Mouse (Mus musculus): ENCODE data around the gene Cemip2. TPM values are rescaled to one million over a fixed set of nuclear protein-coding genes. Genes with fewer than 3 reads are reported as not detected.

Gene Cemip2
- polyA plus RNA-seq, 1 experiment from 2014 or later: 24.0 TPM

GRCm38 (mm10) chr19:21820126-21820525 lies 42.0 kb downstream of the Cemip2 start:
- Histone ChIP-seq H3K9me3 (no peaks in the 10 kb centered on the region), H3K4me1 (replicated peaks) (no peaks in the 10 kb centered on the region), H3K27ac (replicated peaks) (no peak overlapping the region), H3K4me3 (no peak overlapping the region), H3K9ac (no peak overlapping the region), H3K27me3 (no peaks in the 10 kb centered on the region), H3K36me3 (peaks cover 45% of the 10 kb centered on the region), H3K4me2 (no peak overlapping the region)
- 82% methylated on average over 4 of the region's 4 CpGs for WGBS
- no peak for ATAC-seq (ENCODE audit: low FRiP score, low read depth)

DNA sequence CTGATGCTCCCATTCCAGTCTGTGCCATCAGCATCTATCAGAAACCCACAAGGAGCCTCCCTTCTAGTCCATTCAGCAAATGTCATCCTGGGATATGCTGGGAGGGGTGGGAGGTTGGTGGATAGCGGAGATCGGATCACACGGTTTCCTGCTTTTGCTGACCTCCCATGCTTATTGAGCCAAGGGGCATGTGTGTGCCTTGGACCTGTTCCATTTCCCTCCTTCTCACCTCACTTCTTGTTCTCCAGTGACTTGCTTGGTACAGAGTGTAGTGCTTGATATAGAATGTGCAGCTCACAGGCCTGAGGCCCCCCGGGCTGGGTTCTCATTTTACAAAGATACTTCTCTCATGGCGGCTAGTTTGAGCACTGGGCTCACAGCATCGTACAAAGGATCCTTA lies 43.7 kb downstream of the Cemip2 start:
- Histone ChIP-seq H3K4me3 (no peak overlapping the region), H3K27ac (replicated peaks) (no peak overlapping the region), H3K4me2 (no peak overlapping the region), H3K27me3 (no peaks in the 10 kb centered on the region), H3K36me3 (peaks cover 32% of the 10 kb centered on the region), H3K9me3 (no peaks in the 10 kb centered on the region), H3K4me1 (replicated peaks) (no peaks in the 10 kb centered on the region), H3K9ac (no peak overlapping the region)
- no peak for ATAC-seq (ENCODE audit: low FRiP score, low read depth)
- 77% methylated on average over 6 of the region's 6 CpGs for WGBS

DNA sequence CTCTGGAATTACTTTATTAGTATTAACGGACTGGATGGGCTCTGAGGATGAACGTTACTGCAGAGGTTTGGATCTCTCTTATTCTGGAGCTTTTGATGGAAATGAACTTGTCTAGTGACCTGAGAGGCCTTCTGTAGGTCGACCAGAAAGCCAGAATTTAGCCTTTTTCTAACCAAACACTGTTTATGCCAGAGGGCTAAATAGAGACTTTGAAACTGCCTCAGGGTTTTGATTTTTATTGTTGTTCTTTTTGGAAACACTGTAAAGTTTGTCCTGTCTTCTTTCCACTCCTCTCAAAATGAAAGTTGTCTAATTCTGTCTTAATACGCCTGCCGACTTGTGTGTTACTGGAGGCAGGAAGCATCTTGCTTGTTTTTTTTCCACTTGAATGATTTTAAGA lies 46.0 kb downstream of the Cemip2 start:
- Histone ChIP-seq H3K36me3 (peaks cover 33% of the 10 kb centered on the region), H3K27ac (replicated peaks) (no peak overlapping the region), H3K4me3 (no peak overlapping the region), H3K9me3 (no peaks in the 10 kb centered on the region), H3K9ac (no peak overlapping the region), H3K27me3 (no peaks in the 10 kb centered on the region), H3K4me2 (no peak overlapping the region), H3K4me1 (replicated peaks) (no peaks in the 10 kb centered on the region)
- 92% methylated on average over 5 of the region's 5 CpGs for WGBS
- no peak for ATAC-seq (ENCODE audit: low FRiP score, low read depth)

GRCm38 (mm10) chr19:21825128-21825885 lies 47.2 kb downstream of the Cemip2 start:
- H3K27ac ChIP-seq (replicated peaks): no peak overlapping the region
- no peak for ATAC-seq (ENCODE audit: low FRiP score, low read depth)
- H3K4me2 ChIP-seq: no peak overlapping the region
- WGBS: 86% methylated on average over 4 of the region's 4 CpGs
- no peak overlapping the region for H3K9ac ChIP-seq
- H3K27me3 ChIP-seq: no peaks in the 10 kb centered on the region
- H3K36me3 ChIP-seq: peaks cover 38% of the 10 kb centered on the region
- H3K9me3 ChIP-seq: no peaks in the 10 kb centered on the region
- H3K4me3 ChIP-seq: no peak overlapping the region
- no peaks in the 10 kb centered on the region for H3K4me1 ChIP-seq (replicated peaks)

GRCm38 (mm10) chr19:21833416-21833992 lies 55.4 kb downstream of the Cemip2 start:
- 84% methylated on average over 12 of the region's 12 CpGs for WGBS
- Histone ChIP-seq H3K27me3 (no peaks in the 10 kb centered on the region), H3K4me2 (no peak overlapping the region), H3K4me3 (no peak overlapping the region), H3K36me3 (peaks cover 61% of the 10 kb centered on the region), H3K9ac (no peak overlapping the region), H3K27ac (replicated peaks) (no peak overlapping the region), H3K4me1 (replicated peaks) (no peaks in the 10 kb centered on the region), H3K9me3 (no peaks in the 10 kb centered on the region)
- no peak for ATAC-seq (ENCODE audit: low FRiP score, low read depth)

GRCm38 (mm10) chr19:21834952-21835351 lies 56.8 kb downstream of the Cemip2 start:
- peaks cover 54% of the 10 kb centered on the region for H3K36me3 ChIP-seq
- no peak overlapping the region for H3K9ac ChIP-seq
- 93% methylated on average over 7 of the region's 7 CpGs for WGBS
- H3K4me1 ChIP-seq (replicated peaks): no peaks in the 10 kb centered on the region
- H3K27ac ChIP-seq (replicated peaks): no peak overlapping the region
- no peak overlapping the region for H3K4me2 ChIP-seq
- ATAC-seq (ENCODE audit: low FRiP score, low read depth): no peak
- H3K9me3 ChIP-seq: no peaks in the 10 kb centered on the region
- H3K27me3 ChIP-seq: no peaks in the 10 kb centered on the region
- H3K4me3 ChIP-seq: no peak overlapping the region

DNA sequence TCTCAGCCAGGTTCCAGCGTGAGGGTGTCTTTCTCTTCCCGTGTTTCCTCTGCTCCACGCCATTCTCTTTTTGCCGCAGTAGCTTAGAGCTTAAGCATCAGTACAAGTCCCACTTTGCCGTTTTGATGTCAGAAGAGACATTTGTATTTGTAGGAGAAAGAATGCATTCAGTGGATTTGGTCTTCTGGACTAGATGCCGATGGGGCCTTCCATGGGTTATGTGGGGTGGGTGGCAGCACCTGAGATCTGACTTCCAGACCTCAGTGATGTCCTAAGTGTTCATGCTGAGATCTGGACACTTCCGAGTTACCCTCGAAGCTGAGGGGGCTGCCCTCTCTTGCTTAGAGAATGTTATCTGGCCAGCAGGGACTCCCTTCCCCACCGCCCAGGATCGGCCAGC lies 72.6 kb downstream of the Cemip2 start:
- Histone ChIP-seq H3K4me1 (replicated peaks) (no peaks in the 10 kb centered on the region), H3K27me3 (no peaks in the 10 kb centered on the region), H3K9me3 (no peaks in the 10 kb centered on the region), H3K27ac (replicated peaks) (no peak overlapping the region), H3K4me3 (no peak overlapping the region), H3K36me3 (peaks cover 63% of the 10 kb centered on the region), H3K4me2 (no peak overlapping the region), H3K9ac (no peak overlapping the region)
- WGBS: 87% methylated on average over 10 of the region's 10 CpGs
- no peak for ATAC-seq (ENCODE audit: low FRiP score, low read depth)

GRCm38 (mm10) chr19:21854526-21855228 lies 76.5 kb downstream of the Cemip2 start:
- Histone ChIP-seq H3K4me2 (no peak overlapping the region), H3K27me3 (no peaks in the 10 kb centered on the region), H3K9me3 (no peaks in the 10 kb centered on the region), H3K27ac (replicated peaks) (no peak overlapping the region), H3K36me3 (peaks cover 63% of the 10 kb centered on the region), H3K4me3 (no peak overlapping the region), H3K4me1 (replicated peaks) (no peaks in the 10 kb centered on the region), H3K9ac (no peak overlapping the region)
- no peak for ATAC-seq (ENCODE audit: low FRiP score, low read depth)
- 93% methylated on average over 5 of the region's 5 CpGs for WGBS

DNA sequence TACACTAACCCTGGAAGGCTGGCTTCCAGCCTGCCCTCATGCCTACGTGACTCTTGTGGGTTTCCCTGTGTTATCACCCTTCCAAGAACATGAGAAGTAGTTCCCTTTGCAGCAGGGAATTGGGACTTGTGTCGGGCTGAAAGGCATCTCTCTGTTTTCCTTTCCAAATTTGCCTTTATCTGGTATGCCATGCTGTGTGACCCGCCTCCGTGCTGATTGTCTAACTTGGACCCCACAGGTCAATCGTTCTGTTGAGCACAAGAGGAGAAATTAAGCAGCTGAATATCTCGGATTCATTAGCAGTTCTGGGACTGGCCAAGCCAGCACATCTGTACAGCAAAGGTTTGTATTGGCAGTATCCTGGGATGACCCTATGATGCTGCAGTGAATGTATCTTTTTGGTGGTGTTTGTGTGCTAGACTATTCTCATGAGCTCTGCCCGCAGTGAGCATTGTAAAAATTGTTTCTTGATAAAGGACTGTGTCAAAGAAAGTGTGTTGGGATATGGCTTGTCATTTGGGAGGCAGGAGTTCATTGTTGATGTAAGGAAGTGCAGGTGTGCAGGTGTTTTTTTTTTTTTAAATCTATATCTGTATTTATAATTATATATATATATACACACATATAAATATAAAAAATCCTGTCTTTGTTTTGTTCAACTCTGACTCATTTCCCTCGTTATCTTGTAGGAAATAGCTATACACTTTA lies 77.4 kb downstream of the Cemip2 start:
- Histone ChIP-seq H3K4me1 (replicated peaks) (no peaks in the 10 kb centered on the region), H3K27me3 (no peaks in the 10 kb centered on the region), H3K9me3 (no peaks in the 10 kb centered on the region), H3K27ac (replicated peaks) (no peak overlapping the region), H3K36me3 (peaks cover 63% of the 10 kb centered on the region), H3K9ac (no peak overlapping the region), H3K4me3 (no peak overlapping the region), H3K4me2 (no peak overlapping the region)
- WGBS: 88% methylated on average over 8 of the region's 8 CpGs
- ATAC-seq (ENCODE audit: low FRiP score, low read depth): no peak

GRCm38 (mm10) chr19:21858846-21859521 lies 80.8 kb downstream of the Cemip2 start:
- Histone ChIP-seq H3K4me3 (no peak overlapping the region), H3K36me3 (peaks cover 44% of the 10 kb centered on the region), H3K27me3 (no peaks in the 10 kb centered on the region), H3K9ac (no peak overlapping the region), H3K4me2 (no peak overlapping the region), H3K9me3 (no peaks in the 10 kb centered on the region), H3K4me1 (replicated peaks) (no peaks in the 10 kb centered on the region), H3K27ac (replicated peaks) (no peak overlapping the region)
- no peak for ATAC-seq (ENCODE audit: low FRiP score, low read depth)
- WGBS: 89% methylated on average over 12 of the region's 12 CpGs

GRCm38 (mm10) chr19:21860132-21860531 lies 82.0 kb downstream of the Cemip2 start:
- no peaks in the 10 kb centered on the region for H3K9me3 ChIP-seq
- H3K4me2 ChIP-seq: no peak overlapping the region
- no peak overlapping the region for H3K4me3 ChIP-seq
- ATAC-seq (ENCODE audit: low FRiP score, low read depth): no peak
- H3K27me3 ChIP-seq: no peaks in the 10 kb centered on the region
- no peak overlapping the region for H3K9ac ChIP-seq
- no peak overlapping the region for H3K27ac ChIP-seq (replicated peaks)
- H3K4me1 ChIP-seq (replicated peaks): no peaks in the 10 kb centered on the region
- WGBS: 78% methylated on average over 5 of the region's 5 CpGs
- peaks cover 35% of the 10 kb centered on the region for H3K36me3 ChIP-seq
